Mouse (Mus musculus): ENCODE measurements around the gene Hpd.
A peak's percentile ranks its signal among the peaks of the same experiment; 100 is the strongest.

The Hpd gene

DNA sequence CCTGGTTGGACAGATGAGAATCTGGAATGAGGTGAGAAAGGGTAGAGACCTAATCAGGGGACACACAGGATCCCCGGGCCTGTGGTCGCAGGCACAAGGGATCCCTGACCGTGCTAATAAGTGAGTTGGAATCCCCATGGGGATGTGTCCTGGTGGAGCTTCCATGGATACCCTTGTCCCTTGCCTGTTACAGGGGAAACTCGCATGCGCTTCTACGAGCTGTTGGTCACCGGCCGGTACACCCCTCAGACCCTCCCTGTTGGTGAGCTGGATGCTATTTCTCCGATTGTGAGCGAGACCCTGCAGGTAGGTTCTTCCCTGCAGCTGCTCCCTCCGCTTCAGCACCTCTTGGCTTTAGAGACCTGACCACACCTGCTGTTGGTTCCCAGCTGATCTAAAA, 36.2 kb downstream of the Hpd start:
- DNase-seq: no peak

DNA sequence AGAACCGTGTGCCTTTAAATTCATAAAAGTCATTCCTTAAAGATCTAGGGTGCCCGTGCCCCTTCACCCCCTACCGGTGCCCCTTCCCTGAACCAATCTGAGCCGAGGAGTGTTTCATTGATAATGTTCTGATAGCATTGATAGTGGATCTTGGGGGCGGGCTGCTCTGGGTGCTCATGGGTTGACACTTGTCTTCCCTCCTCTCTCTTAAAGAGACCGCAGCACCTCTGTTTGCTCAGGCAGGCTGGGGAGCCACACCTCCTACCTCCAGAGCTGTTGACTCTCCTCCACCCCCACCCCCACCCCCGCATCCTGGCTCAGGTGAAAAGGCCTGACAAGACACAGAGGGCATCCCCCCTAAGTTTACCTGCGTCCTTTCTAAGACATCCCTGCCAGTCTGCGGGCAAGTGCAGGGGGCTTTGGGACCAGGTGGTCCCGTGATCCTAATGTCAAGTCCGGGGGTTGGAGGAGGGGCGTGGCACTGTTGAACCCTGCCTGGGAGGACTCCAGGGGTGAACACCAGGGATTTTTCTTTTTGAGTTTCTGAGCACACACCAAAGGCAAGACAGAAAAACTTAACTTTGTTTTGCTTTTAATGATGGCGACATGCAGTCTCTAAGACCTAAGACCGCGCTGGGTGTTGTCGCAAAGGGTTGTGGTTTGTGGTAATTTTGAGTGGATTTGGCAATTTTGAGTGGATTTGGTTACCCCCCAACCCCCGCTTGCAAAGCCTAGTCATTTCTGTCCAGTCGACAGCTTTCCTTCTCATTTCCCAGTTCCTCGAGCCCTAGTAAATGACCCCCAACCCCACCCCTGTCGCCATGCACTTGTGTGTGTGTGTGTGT, 37.6 kb downstream of the Hpd start:
- DNase-seq: peak; percentile 45

DNA sequence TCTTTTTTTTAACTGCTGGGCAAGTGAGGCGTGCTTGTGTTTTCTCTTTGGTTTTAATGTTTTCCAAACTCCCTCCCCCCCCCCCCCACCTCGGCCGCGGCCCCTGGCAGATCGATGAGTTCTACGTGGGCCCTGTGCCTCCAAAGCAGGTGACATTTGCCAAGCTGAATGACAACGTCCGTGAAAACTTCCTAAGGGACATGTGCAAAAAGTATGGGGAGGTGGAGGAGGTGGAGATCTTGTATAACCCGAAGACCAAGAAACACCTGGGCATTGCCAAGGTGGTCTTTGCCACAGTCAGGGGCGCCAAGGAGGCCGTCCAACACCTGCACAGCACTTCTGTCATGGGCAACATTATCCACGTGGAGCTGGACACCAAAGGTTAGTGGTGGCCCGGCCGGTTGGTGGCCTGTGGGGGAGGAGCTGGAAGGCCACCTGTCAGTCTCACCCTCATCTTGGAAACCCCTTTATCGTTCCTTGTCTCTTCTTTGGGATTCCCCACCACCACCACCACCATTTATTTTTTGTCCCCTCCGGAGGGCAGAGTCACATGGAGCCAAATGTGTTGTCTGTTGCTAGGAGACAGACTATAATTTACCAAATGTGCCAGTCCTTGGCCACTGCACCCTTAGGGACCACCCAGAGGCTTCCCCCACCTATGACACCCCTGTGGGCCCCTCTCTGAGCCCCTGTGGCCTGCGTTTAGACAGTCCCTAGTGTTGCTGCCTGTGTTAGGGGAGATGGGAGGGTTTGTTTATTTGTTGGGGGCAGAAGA, 38.4 kb downstream of the Hpd start:
- DNase-seq: no peak

DNA sequence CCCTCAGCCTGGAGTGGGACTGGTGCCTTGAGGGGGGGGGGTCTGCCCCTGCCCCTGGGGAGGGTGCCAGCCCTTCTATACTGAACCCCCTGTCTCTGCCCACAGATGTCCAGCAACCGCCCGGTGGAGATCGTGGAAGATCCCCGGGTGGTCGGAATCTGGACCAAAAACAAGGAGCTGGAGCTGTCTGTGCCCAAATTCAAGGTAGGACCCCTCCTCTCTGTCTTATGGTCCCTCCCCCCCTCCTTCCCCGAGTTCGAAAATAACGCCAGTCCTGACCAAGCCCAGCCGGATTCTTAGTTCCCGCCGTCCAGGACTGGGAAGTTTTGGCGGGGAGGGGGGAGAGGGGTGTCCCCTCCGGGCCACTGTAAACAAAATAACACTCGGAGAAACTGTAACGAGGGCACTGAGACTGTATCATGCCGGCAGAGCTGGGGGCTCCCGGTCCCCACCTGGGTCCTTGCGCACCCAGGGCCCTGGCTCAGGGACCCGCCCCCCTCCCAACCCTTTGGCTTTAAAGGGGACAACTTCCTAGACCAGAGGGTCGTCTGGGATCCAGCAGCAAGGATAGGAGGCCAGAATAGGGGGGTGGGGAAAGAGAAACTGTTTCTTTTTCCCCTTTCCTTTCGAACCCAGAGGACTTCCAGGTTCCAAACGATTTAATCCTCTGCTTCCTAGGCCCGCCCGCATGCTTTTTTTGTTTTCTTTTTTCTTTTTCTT, 39.1 kb downstream of the Hpd start:
- DNase-seq: peak; percentile 42

- peak; percentile 72 for DNase-seq
Observed at GRCm38 (mm10) chr5:123142161-123143157, 40.1 kb downstream of the Hpd start, which contains the start of gene Setd1b. Gene Setd1b (plus strand): TSS chr5:123142193.

GRCm38 (mm10) chr5:123141555-123142160, 40.9 kb downstream of the Hpd start:
- peak; percentile 63 for DNase-seq

DNA sequence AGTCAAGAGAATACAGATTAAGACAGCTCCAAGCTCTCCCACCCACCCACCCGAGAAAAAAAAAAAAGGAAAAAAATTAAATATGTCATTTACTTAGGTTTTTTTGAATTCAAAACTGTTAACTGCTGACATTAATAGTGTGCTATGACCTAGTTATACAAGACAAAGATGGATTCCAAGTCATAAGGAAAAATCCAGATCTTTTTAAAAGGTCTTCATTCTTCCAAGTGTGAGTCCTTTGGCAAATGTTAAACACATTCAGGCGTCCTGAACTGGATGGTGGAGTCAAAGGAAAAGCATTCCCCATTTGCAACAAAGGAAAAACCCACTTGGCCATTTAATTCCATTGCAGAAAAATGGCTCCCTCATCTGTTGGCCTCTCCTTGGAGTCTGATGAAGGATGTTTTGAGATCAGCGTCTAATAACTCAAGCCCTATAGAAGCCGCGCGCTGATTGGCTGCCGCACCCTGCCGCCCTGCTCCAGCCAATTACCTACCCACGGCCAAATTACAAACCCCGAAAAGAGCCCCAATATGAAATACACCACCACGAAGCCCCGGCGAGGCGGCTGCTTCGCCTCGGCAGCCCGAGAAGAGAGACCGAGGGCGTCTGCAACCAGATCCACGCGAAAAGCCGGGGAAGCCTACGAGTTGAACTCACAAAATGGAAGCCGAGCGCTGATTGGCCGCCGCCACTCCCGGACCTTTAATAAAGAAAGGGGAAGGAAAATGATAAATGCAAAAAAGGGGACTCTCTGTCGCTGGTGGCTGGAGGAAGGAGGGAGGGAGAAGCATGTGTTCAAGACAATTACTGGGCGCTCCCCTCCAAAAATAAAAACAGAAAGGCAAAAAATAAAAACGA, 41.6 kb downstream of the Hpd start:
- peak; percentile 97 for DNase-seq

- peak; percentile 47 for DNase-seq
Observed at GRCm38 (mm10) chr5:123139722-123140627, 42.6 kb downstream of the Hpd start.

DNA sequence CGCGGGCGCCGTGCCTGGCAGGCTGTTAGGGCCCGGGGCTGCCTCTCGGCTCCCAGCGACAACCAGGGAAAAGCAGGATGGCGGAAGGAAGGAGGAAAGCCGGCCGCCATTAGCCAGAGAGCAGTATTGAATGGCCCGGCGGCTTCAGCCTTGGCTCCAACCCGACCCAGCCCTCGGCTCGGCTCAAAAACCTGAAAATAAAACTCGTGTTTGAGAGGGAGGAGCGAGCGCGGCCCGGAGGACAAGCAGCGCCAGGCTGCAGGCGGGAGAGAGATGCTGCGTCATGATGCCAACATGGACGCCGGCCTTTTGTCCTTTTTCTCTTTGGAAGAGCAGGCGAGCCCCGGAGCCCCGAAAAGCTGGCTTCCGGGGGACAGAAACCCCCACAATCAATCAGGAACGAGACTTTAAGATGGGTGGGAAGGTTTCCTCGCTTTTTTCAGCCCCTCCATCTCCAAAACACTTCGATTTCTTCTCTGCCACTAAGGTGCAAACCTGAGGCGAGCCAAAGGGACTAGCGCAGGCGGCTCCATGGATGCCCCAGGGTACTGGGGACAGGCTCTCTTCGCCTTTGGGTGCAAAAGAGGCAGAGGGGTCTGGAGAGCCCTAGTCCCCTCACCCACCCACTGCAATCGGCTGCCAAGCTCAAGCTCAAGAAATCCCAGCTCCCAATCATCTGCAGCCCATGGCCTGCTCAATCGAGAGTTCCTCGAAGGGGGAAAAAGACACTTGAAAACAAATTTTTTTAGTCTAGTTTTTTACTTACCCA, 43.4 kb downstream of the Hpd start:
- DNase-seq: peak; percentile 90

DNA sequence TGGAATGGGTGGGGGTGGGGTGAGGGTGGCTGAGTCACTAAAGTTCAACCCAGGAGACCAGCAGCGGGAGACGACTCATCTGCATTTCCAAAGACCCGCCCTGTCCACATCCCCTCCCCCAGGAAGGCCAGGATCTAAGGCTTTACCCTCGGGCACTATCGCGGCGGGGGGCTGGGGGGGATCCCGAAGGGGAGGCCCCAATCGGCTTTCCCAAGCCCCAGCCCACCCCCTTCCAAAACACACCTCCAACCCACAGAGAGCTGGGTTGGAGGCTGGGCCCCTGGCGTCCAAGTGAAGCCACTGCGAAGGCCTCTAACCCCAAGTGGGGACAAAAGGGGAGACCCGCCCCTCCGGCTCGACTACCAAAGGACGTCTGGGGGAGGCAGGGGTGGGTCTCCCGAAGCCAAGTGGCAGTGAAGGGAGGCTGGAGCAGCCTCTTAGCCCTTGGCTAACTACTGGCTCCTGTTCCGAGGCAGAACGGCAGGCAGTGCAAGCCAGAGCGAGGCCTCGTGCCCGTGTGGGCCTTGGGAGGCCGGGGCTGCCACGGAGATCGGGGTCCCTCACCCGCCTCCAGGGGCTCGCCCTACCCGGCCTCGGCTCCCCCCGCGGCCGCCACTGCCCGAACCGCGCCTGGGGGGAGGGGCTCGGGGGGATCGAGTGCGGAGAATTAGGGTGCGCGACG, 44.2 kb downstream of the Hpd start:
- DNase-seq: peak; percentile 86

- DNase-seq: no peak
Observed at GRCm38 (mm10) chr5:123137910-123138229, 44.7 kb downstream of the Hpd start.

DNA sequence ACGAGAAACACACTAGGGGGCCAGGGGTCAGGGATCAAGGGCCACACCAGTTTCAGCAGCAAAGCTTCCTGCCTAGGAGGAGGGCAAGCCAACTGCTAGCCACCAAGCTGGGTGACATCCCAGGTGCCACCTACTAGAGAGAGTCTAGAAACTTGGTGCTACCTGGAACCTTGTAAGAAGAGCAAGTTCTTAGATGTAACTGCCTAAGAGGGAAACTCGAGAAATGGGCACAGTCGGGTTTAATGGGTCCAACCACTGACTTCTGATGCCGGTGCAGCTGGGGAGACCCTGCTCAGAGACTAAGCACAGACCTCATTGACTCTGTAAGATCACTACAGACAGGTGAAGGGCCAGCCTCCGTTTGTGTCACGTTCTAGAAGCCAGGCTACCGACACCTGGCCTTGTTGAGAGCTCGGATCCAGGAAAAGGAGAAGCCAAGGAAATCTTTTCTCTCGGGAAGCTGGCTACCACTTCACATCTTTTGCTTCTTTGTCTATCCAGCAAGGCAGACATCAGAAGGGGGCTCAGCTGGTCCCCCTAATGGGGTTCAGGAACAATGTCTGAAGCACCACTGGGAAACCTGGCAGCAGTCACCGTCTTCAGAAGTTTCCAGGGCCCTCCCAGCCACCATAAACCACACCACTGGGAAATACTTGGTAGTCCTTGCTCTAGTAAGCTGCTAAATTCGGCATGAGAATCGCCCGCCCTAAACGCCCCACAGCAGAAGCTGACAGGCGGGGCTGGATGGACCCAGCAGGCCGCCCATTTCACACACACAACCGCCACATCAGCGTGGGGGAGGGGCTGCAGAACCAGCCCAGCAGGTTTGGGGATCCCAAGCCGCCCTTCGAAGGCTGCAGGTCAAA, 45.2 kb downstream of the Hpd start:
- peak; percentile 94 for DNase-seq

DNA sequence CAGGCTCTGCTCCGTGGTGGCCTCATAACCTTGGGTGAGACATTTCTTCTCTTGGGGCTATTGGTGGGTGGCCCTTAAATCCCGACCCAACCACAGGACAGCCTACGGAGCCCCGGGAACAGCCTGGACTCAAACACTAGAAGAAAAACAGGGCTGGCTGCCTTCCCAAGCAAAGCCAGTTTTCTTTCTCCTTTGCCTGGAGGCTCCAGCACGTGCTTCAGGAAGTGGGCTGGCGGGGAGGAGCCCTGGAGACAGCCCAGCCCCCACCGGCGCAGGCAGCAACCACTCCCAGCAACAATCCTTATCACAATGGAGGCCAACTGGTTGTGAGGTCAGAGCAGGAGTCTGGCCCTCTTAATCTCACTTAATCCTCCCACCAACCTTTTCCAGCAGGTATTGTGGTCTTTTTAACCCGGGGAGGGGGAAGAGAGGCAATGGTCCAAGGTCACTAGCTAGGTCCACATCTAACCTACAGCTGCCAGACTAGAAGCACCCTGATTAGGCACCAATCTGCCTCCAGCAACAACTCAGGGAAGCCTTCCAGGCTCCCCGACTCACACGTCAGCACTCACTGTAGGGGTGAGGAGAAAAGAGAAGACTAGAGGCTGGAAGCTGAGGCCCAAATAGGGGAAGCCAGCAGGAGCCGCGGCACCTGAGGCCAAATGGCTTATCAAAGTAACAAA, 46.0 kb downstream of the Hpd start:
- DNase-seq: peak; percentile 98

DNA sequence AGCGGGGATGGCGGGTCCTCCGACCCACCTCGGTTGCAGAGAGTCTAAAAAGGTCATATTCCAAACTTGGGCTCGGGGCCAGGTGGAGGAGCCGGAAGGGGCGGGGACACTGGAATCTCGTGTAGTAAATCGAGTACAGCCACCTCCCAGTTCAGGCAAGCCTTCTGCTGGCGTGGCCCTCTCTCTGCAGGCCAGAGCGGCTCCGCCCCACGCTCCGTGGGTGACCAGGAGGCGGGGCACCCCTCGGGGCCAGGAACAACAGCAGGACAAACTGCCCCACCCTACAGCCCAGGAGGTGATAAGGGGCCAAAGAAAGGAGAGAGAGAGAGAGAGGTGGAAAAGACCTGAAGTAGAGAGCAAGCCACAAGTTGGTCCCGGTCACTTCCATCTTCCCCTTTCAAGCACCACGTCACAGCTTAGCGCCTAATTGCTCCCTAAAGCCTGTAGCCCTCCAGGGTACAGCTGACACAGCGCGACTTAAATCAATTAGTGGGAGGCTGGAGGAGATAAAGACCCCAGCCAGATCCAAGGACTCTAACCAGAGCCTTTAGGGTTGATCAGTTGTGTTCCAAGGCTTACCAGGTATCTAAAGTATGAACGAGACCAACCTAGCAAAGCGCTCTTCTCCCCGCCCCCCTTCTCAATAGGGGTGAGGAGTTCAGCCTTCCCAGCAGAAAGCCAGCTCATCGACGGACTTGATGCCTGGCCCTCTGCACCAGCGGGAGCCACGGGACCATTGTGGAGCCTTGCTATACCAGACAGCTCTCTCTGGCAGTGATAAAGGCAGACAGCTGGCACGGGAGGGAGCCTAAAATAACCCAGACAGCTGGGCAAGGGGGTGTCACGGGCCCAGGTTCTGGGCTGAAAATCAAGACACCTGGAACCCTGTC, 46.8 kb downstream of the Hpd start:
- DNase-seq: peak; percentile 97

GRCm38 (mm10) chr5:123134875-123135382, 47.6 kb downstream of the Hpd start:
- peak; percentile 10 for DNase-seq

Measured in lung, postnatal 36 days (tissue).